Mouse (Mus musculus): ENCODE data around the gene Fntb.

DNA sequence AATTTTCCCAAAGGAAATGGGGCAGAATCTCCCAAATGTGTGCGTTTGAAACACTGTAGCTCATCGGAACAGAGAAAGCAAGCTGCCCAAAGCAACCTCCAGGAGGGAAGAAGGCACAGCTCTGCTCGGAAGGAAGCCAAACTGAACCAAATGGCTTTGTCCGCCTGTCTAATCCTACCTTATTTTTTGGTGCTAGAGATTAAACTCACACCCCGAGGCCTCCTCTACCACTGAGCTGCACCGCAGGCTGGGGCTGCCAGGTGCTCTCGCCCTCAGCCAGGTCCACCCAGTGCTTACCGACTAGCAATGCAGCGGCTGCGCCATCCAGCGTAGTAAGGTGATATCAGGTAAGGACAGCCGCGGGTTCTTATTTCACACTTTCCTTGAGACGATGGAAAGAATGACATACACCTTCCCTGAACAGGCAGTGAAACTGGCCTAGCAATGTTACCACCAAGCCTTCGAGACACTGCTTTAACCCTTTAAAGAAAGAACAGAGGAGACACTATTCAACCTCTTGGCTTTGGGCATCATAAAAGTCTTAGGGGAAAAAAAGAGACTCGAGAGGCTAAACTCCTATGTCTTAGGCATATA, 14.4 kb upstream of the Fntb start:
- TF ChIP-seq CTCF (IDR thresholded peaks at IDR 0.05; ENCODE audit: low read depth, low read length) (no peak), POLR2A (IDR thresholded peaks at IDR 0.05; ENCODE audit: insufficient read depth, low read length) (no peak)

Data from ES-Bruce4 (cell line).